Mouse (Mus musculus) adrenal gland, adult (tissue): Measurements from ENCODE around the gene Dhx58.
A peak's percentile ranks its signal among the peaks of the same experiment; 100 is the strongest.

Source experiments
- DNase-seq, 2 experiments: peaks; one replicate each; pipeline ENCODE4 v3.0.0; 2022 to 2023; ENCODE audit warnings: low spot score in 1 of 2; ENCODE audit not compliant: inconsistent age in 2 of 2

The Dhx58 gene

DNA sequence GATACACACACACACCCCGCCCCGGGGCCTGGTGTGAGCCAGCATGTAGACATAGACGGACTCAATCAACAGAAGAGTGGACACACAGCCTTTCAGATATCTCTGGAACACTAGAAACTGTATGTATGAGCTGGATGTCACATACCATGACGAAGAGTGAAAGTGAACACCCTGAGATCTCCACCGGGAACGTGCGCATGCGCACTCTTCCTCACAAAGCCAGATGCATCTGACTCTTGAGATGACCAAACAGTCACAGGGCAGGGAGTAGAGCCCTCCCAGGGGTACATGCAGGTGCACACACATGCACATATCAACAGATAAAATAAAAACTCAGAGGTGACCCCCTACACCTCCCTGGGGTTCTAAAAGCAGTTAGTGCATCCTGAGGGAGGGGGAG lies 55.7 kb downstream of the Dhx58 start:
- DNase-seq, result no peak

DNA sequence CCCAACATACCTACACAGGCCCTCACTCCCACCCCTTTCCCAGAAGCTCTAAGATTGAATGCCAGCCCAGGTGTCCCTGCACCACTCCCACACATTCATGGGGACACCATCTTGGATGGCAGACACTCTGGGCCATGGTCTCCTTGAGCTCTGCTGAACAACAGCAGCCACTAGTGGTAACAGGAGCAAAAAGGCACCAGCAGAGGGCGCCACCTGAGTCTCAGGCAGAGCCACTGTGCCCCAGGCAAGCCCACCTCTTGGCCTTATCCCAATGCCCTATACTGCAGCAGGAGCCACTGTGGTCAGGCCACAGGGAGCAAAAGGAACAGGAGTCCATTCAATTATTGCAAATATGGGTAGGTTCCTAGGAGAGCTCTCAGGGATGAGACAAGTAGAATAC lies 57.8 kb downstream of the Dhx58 start:
- DNase-seq, result peak in 1 of 2 experiments; percentile 71
